Mouse (Mus musculus): ENCODE data around the gene Coq4.
A peak's percentile ranks its signal among the peaks of the same experiment; 100 is the strongest.

Coq4 gene

DNA sequence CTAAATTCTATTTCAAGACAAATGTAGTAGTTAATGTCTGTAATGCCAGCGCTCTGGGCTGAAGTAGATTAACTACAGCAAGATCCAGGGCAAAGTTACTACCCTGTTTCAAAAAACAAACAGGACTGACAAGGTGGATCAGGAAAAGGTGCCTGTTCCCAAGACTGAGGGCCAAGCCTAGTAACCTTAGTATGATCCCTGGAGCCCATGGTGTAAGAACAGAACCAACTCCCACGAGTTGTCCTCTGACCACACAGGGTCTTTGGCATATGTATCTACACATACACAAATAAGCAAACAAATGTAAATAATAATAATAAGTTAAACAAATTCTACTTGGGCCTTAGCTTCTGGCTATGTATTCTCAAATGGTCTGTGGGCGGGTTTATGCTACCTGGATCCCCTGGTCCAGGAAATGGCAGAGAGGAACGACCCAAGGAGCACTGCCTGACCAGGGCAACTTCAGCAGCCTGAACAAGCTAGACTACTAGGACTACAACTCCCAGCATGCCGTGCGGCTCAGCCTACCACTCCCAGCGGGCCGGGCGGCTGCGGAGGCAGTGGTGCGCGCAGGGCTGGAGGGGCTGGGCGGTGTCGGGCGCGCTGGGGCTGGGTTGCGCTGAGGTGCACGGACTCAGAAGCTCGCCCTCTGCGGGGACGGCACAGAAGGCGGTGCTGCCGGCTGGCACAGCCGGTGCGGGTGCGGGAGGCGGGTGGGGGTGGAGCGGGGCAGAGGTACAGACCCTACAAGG, 15.0 kb downstream of the Coq4 start, which contains the start of gene Slc27a4:
TSS of gene Slc27a4 (plus strand) at position 560 of the 752 bp plus-strand sequence.
- peak; percentile 98 for DNase-seq

DNA sequence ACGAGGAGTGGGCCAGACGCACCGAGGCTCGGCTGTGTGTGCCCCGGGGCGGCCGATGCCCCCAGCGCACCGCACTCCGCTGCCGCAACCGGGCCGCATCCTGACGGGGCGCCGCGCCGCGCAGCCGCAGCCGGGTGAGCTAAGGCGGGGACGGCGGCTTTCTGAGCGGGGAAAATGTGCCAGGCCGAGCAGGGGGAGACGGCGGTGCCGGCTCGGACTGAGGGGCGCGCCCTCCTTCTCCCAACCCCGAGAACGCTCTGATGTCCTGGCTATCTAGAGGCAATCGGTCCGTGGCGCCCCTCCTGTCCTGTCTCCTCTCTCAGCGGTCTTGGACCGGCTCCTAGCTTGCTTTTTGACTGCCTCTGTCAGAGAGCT, 15.5 kb downstream of the Coq4 start:
- no peak for DNase-seq

DNA sequence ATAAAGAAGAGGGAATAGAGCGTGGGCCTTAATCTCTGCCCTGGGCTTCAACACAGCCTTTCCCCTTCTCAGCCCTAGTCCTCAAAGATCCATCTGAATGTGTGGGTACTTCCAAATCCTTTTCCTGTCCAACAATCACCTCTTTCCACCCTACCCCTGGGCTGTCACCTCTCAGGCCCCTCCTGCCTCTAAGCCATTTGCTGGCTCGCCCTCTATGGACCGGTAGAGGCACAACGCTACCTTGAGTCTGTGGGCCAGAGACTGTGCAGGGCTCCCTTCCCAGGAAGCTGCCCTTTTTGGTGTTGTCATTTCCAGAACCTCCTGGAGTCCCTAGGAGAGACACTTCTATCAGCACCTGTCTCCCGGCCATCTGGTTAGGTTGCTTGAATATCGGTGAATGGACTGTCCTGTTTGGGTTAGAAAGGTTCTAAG, 16.1 kb downstream of the Coq4 start:
- peak; percentile 49 for DNase-seq

GRCm38 (mm10) chr2:29815678-29816371, 28.5 kb downstream of the Coq4 start:
- DNase-seq: no peak

- DNase-seq: peak; percentile 90
These were observed 30.3 kb downstream of the Coq4 start for GRCm38 (mm10) chr2:29817426-29818232.

DNA sequence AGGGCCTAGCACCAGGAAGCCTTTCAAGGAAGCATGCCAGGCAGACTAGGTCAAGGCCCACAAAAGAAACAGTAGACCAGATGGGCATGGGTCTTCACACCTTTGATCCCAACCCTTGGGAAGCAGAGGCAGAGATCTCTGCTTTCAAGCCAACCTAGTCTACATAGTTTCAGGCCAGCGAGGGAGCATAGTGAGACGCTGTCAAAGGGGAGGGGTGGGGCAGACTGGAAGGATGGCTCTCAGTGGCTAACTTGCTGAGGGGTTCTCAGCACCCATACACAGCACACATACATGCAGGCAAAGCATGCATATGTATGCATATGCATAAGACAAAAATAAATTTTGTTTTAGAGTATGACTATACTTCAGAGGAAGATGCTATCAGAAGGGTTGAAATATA, 32.1 kb downstream of the Coq4 start:
- no peak for DNase-seq

DNA sequence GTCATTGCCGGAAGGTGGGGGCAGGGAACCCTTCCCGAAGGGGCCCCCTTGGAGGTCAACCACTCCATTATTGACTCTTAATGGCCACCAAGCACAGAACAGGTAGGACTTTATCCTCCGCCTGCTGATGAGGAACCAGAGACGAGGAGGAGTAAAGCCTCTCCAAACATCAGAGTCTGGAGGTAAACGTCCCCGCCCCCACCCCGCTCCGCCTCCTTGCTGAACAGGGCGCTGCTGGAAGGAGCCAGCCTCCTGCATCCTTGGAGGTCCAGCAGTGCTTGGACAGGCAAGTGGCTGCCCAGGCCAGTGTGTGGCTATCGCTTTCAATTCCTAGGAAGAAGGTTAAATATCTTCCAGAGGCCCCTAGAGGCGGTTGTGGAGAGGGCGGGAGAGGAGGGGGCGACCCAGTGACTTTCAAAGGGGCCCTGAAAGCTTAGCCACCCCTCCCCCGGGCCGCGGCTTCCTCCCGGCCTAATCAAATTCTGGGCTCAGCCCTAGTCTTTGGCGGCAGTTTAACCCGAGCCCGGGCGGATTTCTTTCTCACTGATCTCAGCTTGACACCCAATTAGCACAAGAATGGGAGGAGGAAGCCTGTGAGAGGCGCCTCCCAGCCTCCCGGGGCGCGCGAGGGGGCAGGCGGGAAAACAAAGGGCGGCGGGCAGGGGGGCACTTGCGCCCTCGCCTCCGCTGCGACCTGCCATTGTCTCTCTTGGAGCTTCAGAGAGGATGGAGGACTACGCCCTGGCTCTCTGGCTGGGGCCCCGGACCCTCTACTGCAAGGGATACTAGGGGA, 32.9 kb downstream of the Coq4 start, which contains the start of gene Urm1:
TSS of gene Urm1 (plus strand) at position 51 of the 793 bp plus-strand sequence.
- peak; percentile 80 for DNase-seq

- DNase-seq: no peak
These were observed 39.1 kb downstream of the Coq4 start for GRCm38 (mm10) chr2:29826318-29826925.

DNA sequence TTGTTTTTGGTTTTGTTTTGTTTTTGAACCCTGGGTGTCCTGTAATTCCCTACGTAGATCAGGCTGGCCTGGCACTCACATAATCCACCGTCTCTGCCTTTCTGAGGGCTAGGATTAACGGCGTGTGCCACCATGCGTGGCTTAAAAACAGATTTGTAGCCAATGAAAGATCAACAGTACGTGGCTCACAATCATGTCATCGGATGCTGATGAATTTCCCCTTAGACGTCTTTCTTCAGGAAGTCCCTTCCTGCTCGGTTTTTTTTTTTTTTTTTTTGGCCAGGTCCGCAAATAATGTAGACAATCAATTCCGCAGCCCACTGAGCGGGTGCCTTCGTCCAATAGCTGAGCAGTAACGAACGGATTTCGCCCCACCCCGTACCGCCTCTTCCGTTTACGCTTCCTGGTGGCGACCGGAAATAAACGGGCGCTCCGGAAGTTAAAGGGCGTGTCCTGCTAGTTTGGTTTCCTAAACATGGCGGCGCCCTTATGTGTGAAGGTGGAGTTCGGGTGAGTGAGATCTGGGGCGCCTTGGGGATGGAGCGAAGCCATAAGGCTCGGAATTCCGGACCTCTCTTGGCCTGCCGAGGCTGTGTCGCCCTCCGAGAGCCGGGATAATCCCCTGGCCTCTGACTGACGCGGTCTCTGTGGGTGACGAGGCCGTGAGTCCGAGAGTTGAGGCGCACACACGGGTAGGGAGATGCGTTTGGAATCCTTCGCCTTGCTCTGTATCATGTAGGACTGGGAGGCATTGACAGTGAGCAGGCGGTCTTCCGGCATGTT, 39.8 kb downstream of the Coq4 start:
- DNase-seq: peak; percentile 97

DNA sequence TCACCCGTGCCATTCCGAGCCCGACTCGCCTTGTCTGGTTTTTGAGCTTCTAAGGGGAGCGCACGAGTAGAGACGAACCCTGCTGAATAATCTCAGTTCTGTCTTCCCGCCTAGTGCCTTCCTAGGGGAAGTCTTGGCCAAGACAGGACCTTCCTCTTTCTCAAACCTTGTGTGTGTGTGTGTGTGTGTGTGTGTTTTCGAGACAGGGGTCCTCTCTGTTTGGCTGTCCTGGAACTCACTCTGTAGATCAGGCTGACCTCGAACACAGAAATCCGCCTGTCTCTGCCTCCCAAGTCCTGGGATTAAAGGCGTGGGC, 40.4 kb downstream of the Coq4 start:
- DNase-seq: no peak

DNA sequence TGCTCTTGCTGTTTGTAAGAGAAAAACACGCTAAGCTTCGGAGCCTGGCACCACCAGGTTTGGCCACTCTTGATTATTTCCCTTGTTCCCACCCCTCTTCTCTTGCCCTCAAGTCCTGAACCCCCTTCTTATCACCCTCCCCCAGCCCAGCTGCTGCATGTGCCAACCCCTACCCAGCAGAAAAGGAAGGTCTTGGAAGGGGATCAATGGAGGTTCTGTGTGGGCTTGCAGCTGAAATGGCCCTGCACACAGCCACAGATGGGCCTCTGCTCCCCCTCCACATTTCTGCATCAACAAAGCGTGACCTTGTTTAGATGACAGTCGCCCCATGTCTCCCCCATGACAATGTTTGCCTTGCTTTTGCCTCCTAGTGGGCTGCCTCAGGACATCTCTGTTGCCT, 43.8 kb downstream of the Coq4 start:
- DNase-seq: no peak

GRCm38 (mm10) chr2:29833796-29834195, 46.5 kb downstream of the Coq4 start:
- DNase-seq: no peak

GRCm38 (mm10) chr2:29835391-29835899, 48.2 kb downstream of the Coq4 start:
- no peak for DNase-seq

- no peak for DNase-seq
These were observed 52.2 kb downstream of the Coq4 start for GRCm38 (mm10) chr2:29839460-29839859.

GRCm38 (mm10) chr2:29843231-29844105, 56.2 kb downstream of the Coq4 start:
- no peak for DNase-seq

DNA sequence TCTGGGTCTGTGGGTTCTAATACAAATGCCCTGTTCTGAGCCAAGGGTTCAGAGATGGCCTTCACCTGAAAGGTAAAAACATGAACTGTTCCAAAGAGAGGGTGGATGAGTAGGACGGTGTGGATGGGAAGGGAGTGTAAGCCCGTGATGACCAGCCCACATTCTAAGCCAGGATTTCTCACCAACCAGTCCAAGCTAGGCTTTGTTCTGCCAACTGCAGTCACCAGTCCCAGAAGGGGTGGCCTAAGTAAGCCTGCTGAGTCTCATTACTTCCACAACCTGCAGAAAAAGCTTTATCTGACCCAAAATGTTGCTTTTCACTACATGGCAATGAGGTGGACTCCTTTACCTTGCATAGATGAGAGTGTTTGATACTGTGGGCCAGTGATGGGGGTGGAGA, 56.8 kb downstream of the Coq4 start:
- DNase-seq: no peak

- DNase-seq: no peak
These were observed 57.4 kb downstream of the Coq4 start for GRCm38 (mm10) chr2:29844661-29845060.

DNA sequence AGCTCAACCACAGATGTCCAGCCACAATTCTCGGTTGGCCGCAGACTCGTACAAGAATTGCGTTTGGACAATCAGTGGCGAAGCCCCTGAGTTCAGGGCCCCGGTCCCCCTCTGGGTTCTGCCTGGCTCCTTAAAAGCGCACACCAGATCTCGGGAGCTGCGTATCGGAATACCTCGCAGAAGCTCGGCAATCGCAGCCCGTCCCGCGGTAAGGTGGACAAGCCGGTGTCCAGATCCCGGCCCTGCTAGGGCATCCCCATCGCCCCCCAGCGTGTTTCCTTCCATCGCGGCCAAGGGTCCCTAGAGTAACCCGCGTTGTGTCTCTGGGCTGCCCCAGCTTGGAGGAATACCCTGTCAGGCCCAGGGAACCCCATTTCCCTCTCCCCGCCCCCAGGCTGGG, 58.3 kb downstream of the Coq4 start:
- DNase-seq: no peak

GRCm38 (mm10) chr2:29846061-29846853, 59.0 kb downstream of the Coq4 start:
- peak; percentile 28 for DNase-seq

Measured in kidney, postnatal 14 days (tissue).